Mouse (Mus musculus) forebrain, embryonic 11.5 days (tissue): ENCODE measurements around the gene Hbq1a. TPM values are rescaled to one million over a fixed set of nuclear protein-coding genes. Genes with fewer than 3 reads are reported as not detected.

Experiments
- ATAC-seq: fragments of 200-750 bp; cut with Nextera tagmentation; replicated peaks from 2 replicates; pipeline ENCODE4 v1.8.0; 2017; ENCODE audit warnings: moderate TSS enrichment; ENCODE audit not compliant: low FRiP score
- DNase-seq: peaks from one replicate; pipeline ENCODE4 v3.0.0-alpha.2; 2017; ENCODE audit warnings: low spot score
- H3K27ac ChIP-seq: fragments of 300-500 bp; sonication (generic); 2 replicates; pipeline ENCODE4 v1.5.1; 2014; ENCODE audit warnings: low read depth, low read length
- H3K27me3 ChIP-seq: fragments of 300-500 bp; sonication (generic); 2 replicates; pipeline ENCODE4 v1.6.1; 2014; ENCODE audit warnings: mild to moderate bottlenecking, low read length, mixed read lengths; ENCODE audit not compliant: control insufficient read depth, insufficient read depth
- H3K36me3 ChIP-seq: fragments of 300-500 bp; sonication (generic); 2 replicates; pipeline ENCODE4 v1.6.1; 2014; ENCODE audit warnings: mild to moderate bottlenecking, low read length, moderate library complexity, mixed read lengths; ENCODE audit not compliant: control insufficient read depth, insufficient read depth
- H3K4me1 ChIP-seq: fragments of 300-500 bp; sonication (generic); replicated peaks from 2 replicates; pipeline ENCODE4 v1.6.1; 2014; ENCODE audit warnings: low read length, mixed read lengths; ENCODE audit not compliant: control insufficient read depth, insufficient read depth
- H3K4me2 ChIP-seq: fragments of 300-500 bp; sonication (generic); 2 replicates; pipeline ENCODE4 v1.6.1; 2014; ENCODE audit warnings: low read depth, mild to moderate bottlenecking, low read length, moderate library complexity, mixed read lengths; ENCODE audit not compliant: severe bottlenecking
- H3K4me3 ChIP-seq: fragments of 300-500 bp; sonication (generic); 2 replicates; pipeline ENCODE4 v1.5.1; 2014; ENCODE audit warnings: low read depth, low read length
- H3K9ac ChIP-seq: fragments of 300-500 bp; sonication (generic); 2 replicates; pipeline ENCODE4 v1.6.1; 2014; ENCODE audit warnings: low read length
- H3K9me3 ChIP-seq: fragments of 300-500 bp; sonication (generic); 2 replicates; pipeline ENCODE4 v1.6.1; 2016; ENCODE audit warnings: low read length, mixed read lengths; ENCODE audit not compliant: control insufficient read depth
- WGBS: fragments of 180-500 bp; shearing (Covaris S2); extraction: QIAGEN DNeasy Blood & Tissue Kit; methylation state at CpG from one replicate; pipeline ENCODE4 v1.1.7; 2014; 5-methylcytosine and 5-hydroxymethylcytosine counted together
- polyA plus RNA-seq: library from polyadenylated mRNA; unstranded; fragments of >200 nt; fragmentation: Nextera tagmentation; extraction: Ambion mirVana; gene quantifications from 2 replicates; pipeline ENCODE4 v1.2.1, GENCODE M21; 2014

The Hbq1a gene
- polyA plus RNA-seq, 1 experiment from 2014 or later: not detected

DNA sequence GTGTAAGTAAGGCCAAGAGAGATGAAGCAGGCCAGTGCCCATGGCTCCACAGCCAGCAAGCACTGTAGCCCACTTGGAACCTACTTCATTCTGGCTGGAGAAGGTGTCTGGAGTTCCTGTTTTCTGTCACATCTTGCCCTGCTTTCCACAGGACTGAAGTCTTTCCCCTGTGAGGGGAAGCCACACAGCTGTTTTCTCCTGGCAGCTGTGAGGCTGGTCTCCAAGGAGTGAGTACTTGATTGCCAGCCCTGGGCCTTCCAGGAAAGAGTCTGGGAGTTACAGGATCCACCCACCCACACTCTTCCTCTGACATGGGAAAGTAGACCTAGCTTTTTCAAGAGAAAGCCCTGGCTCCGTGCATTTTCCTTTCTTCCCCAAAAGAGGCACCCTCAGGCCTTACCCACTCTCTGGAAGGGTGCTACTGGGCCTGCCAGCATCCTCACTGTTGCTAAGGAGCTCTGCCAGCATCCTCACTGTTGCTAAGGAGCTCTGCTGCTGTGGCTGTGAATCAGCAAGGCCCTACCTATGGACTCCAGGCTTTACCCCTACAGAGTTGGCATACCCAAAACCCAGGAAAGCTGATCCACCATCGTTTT, 3.1 kb downstream of the Hbq1a start:
- H3K4me2 ChIP-seq: no peak overlapping the region
- H3K4me1 ChIP-seq: no peaks in the 10 kb centered on the region
- H3K4me3 ChIP-seq: no peak overlapping the region
- H3K27me3 ChIP-seq: no peaks in the 10 kb centered on the region; the same call in 1 of the 2 replicates
- DNase-seq (no peak), ATAC-seq (no peak)
- 49% methylated on average over 2 of the region's 2 CpGs for WGBS
- no peaks in the 10 kb centered on the region for H3K9me3 ChIP-seq
- H3K9ac ChIP-seq: no peak overlapping the region
- no peaks in the 10 kb centered on the region for H3K36me3 ChIP-seq
- H3K27ac ChIP-seq: no peak overlapping the region

GRCm38 (mm10) chr11:32303455-32303854, 3.6 kb downstream of the Hbq1a start:
- no peaks in the 10 kb centered on the region for H3K36me3 ChIP-seq
- WGBS: 93% methylated on average over 1 of the region's 1 CpGs
- no peak overlapping the region for H3K9ac ChIP-seq
- H3K4me1 ChIP-seq: no peaks in the 10 kb centered on the region
- no peak overlapping the region for H3K4me2 ChIP-seq
- ATAC-seq: no peak
- no peak for DNase-seq
- H3K9me3 ChIP-seq: no peaks in the 10 kb centered on the region
- no peak overlapping the region for H3K4me3 ChIP-seq
- H3K27ac ChIP-seq: no peak overlapping the region
- no peaks in the 10 kb centered on the region; the same call in 1 of the 2 replicates for H3K27me3 ChIP-seq

DNA sequence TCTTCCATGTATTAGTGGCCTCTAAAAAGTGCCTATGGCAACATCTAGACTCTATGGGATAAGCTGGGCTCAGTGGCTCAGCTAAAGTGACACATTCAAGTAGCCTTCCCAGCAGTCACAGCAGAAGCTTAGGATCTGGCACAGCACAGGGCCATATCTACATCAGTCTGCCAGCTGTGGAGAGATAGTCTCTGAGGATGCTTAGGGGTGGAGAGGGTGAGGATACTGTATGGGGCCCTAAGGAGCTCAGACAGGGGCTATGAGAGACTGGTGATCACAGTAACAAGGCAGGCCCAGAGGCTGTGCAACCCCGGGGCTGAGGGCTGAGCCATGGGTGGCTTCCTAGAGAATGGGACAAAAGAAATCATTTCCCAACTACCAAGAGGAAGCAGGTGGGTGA, 7.1 kb downstream of the Hbq1a start:
- DNase-seq (no peak), ATAC-seq (no peak)
- H3K27ac ChIP-seq: no peak overlapping the region
- no peak overlapping the region for H3K9ac ChIP-seq
- H3K36me3 ChIP-seq: no peaks in the 10 kb centered on the region
- H3K27me3 ChIP-seq: no peaks in the 10 kb centered on the region
- no peaks in the 10 kb centered on the region for H3K4me1 ChIP-seq
- no peaks in the 10 kb centered on the region for H3K9me3 ChIP-seq
- 77% methylated on average over 1 of the region's 1 CpGs for WGBS
- H3K4me2 ChIP-seq: no peak overlapping the region
- no peak overlapping the region for H3K4me3 ChIP-seq

- ATAC-seq: no peak
- no peaks in the 10 kb centered on the region for H3K36me3 ChIP-seq
- H3K27me3 ChIP-seq: no peaks in the 10 kb centered on the region
- H3K4me2 ChIP-seq: no peak overlapping the region
- no peak overlapping the region for H3K4me3 ChIP-seq
- no peak overlapping the region for H3K27ac ChIP-seq
- no peaks in the 10 kb centered on the region for H3K9me3 ChIP-seq
- 51% methylated on average over 4 of the region's 4 CpGs for WGBS
- no peaks in the 10 kb centered on the region for H3K4me1 ChIP-seq
- no peak overlapping the region for H3K9ac ChIP-seq
- no peak for DNase-seq
Measured at GRCm38 (mm10) chr11:32309446-32309845, 9.6 kb downstream of the Hbq1a start.

- WGBS: 71% methylated on average over 3 of the region's 3 CpGs
- no peak overlapping the region for H3K4me2 ChIP-seq
Measured at GRCm38 (mm10) chr11:32309928-32310327, 10.1 kb downstream of the Hbq1a start.

GRCm38 (mm10) chr11:32316009-32316408, 16.1 kb downstream of the Hbq1a start:
- Histone ChIP-seq H3K9ac (no peak overlapping the region), H3K27me3 (no peaks in the 10 kb centered on the region), H3K4me1 (no peaks in the 10 kb centered on the region), H3K27ac (no peak overlapping the region), H3K4me3 (no peak overlapping the region), H3K36me3 (no peaks in the 10 kb centered on the region), H3K9me3 (no peaks in the 10 kb centered on the region), H3K4me2 (no peak overlapping the region)
- no peak for ATAC-seq
- no peak for DNase-seq
- 86% methylated on average over 3 of the region's 3 CpGs for WGBS

More at GRCm38 (mm10) chr11:32309928-32310327, 10.1 kb downstream of the Hbq1a start:
- ATAC-seq: no peak
- DNase-seq: no peak
- Histone ChIP-seq H3K9me3 (no peaks in the 10 kb centered on the region), H3K9ac (no peak overlapping the region), H3K4me1 (no peaks in the 10 kb centered on the region), H3K27me3 (no peaks in the 10 kb centered on the region), H3K36me3 (no peaks in the 10 kb centered on the region), H3K27ac (no peak overlapping the region), H3K4me3 (no peak overlapping the region)

GRCm38 (mm10) chr11:32320507-32321195, 20.8 kb downstream of the Hbq1a start:
- Histone ChIP-seq H3K9ac (no peak overlapping the region), H3K9me3 (no peaks in the 10 kb centered on the region), H3K4me1 (no peaks in the 10 kb centered on the region), H3K36me3 (no peaks in the 10 kb centered on the region), H3K4me2 (no peak overlapping the region), H3K4me3 (no peak overlapping the region), H3K27ac (no peak overlapping the region), H3K27me3 (no peaks in the 10 kb centered on the region)
- ATAC-seq (0 out of 2 replicates have a peak, but pooled peaks have one; percentile 30), DNase-seq (no peak)
- WGBS: 66% methylated on average over 11 of the region's 11 CpGs

DNA sequence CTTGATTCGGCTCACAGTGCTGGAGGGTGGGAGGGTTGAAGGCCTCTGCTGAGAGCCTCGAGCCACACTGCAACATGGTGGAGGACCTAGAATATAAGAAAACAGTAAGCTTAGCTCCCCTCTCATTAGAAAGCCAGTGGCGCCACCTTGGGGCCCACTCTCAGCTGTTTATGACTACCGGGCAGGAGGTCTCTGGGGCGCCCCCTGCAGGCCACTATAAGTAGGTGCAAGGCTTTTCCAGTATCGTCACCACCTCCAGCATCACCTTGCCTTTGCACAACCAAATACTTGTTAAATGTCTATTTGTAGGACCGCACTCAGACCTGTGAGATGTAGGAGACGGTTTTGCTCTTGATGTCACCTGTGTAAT, 21.3 kb downstream of the Hbq1a start:
- Histone ChIP-seq H3K4me3 (no peak overlapping the region), H3K9ac (no peak overlapping the region), H3K27me3 (no peaks in the 10 kb centered on the region), H3K36me3 (no peaks in the 10 kb centered on the region), H3K4me2 (no peak overlapping the region), H3K27ac (no peak overlapping the region), H3K9me3 (no peaks in the 10 kb centered on the region), H3K4me1 (no peaks in the 10 kb centered on the region)
- DNase-seq: peak; percentile 76
- WGBS: 42% methylated on average over 8 of the region's 8 CpGs
- no peak for ATAC-seq

- no peak overlapping the region for H3K27ac ChIP-seq
- peak; percentile 85 for ATAC-seq
- no peak overlapping the region for H3K4me3 ChIP-seq
- H3K27me3 ChIP-seq: no peaks in the 10 kb centered on the region
- H3K9me3 ChIP-seq: no peaks in the 10 kb centered on the region
- H3K36me3 ChIP-seq: no peaks in the 10 kb centered on the region
- DNase-seq: peak; percentile 97
- H3K4me1 ChIP-seq: no peaks in the 10 kb centered on the region
- WGBS: 12% methylated on average over 15 of the region's 15 CpGs
- peak overlapping the region; percentile 12; the same call in 1 of the 2 replicates for H3K4me2 ChIP-seq
- H3K9ac ChIP-seq: no peak overlapping the region
Measured at GRCm38 (mm10) chr11:32324609-32325008, 24.7 kb downstream of the Hbq1a start.
